Mouse (Mus musculus): ENCODE results near the gene Ksr1. TPM values are rescaled to one million over a fixed set of nuclear protein-coding genes. Genes with fewer than 3 reads are reported as not detected.

The Ksr1 gene
- total and polyA plus RNA-seq, 2 experiments from 2014 or later = 3.2 to 33.7 TPM

GRCm38 (mm10) chr11:79102280-79102679 lies 43.9 kb downstream of the Ksr1 start:
- H3K4me2 ChIP-seq (ENCODE audit: low read depth, low read length, poor library complexity, severe bottlenecking) = no peak overlapping the region
- H3K36me3 ChIP-seq (ENCODE audit: insufficient read depth, low read length) = peaks cover 2% of the 10 kb centered on the region; the same call in 1 of the 2 replicates
- ATAC-seq (ENCODE audit: low FRiP score) = no peak
- no peak overlapping the region for H3K27ac ChIP-seq (ENCODE audit: low read depth, low read length)
- H3K4me1 ChIP-seq (ENCODE audit: insufficient read depth, low read length) = no peaks in the 10 kb centered on the region
- H3K9ac ChIP-seq (replicated peaks; ENCODE audit: low read length, poor library complexity, severe bottlenecking) = no peak overlapping the region
- H3K4me3 ChIP-seq (ENCODE audit: low read depth, low read length) = no peak overlapping the region
- DNase-seq (ENCODE audit: low spot score) = no peak
- no peaks in the 10 kb centered on the region for H3K27me3 ChIP-seq (ENCODE audit: insufficient read depth, low read length)
- WGBS = 76% methylated on average over 4 of the region's 4 CpGs
- H3K9me3 ChIP-seq (ENCODE audit: low read length) = no peaks in the 10 kb centered on the region
- TF ChIP-seq CTCF (IDR thresholded peaks at IDR 0.05) = peak; percentile 23

- H3K4me1 ChIP-seq (ENCODE audit: insufficient read depth, low read length) = no peaks in the 10 kb centered on the region
- no peak overlapping the region for H3K4me3 ChIP-seq (ENCODE audit: low read depth, low read length)
- TF ChIP-seq CTCF (IDR thresholded peaks at IDR 0.05) = no peak
- no peak overlapping the region for H3K4me2 ChIP-seq (ENCODE audit: low read depth, low read length, poor library complexity, severe bottlenecking)
- ATAC-seq (ENCODE audit: low FRiP score) (no peak), DNase-seq (ENCODE audit: low spot score) (no peak)
- H3K9me3 ChIP-seq (ENCODE audit: low read length) = no peaks in the 10 kb centered on the region
- no peak overlapping the region for H3K27ac ChIP-seq (ENCODE audit: low read depth, low read length)
- no peaks in the 10 kb centered on the region for H3K36me3 ChIP-seq (ENCODE audit: insufficient read depth, low read length)
- no peaks in the 10 kb centered on the region for H3K27me3 ChIP-seq (ENCODE audit: insufficient read depth, low read length)
- no peak overlapping the region for H3K9ac ChIP-seq (replicated peaks; ENCODE audit: low read length, poor library complexity, severe bottlenecking)
- WGBS = 90% methylated on average over 6 of the region's 6 CpGs
These were observed 44.6 kb downstream of the Ksr1 start for GRCm38 (mm10) chr11:79101568-79101967.

GRCm38 (mm10) chr11:79099032-79099431 lies 47.2 kb downstream of the Ksr1 start:
- H3K4me3 ChIP-seq (ENCODE audit: low read depth, low read length) = no peak overlapping the region
- H3K4me2 ChIP-seq (ENCODE audit: low read depth, low read length, poor library complexity, severe bottlenecking) = no peak overlapping the region
- no peaks in the 10 kb centered on the region for H3K9me3 ChIP-seq (ENCODE audit: low read length)
- no peak for TF ChIP-seq CTCF (IDR thresholded peaks at IDR 0.05)
- 54% methylated on average over 8 of the region's 8 CpGs for WGBS
- peak overlapping the region; percentile 39; the same call in 1 of the 2 replicates for H3K27ac ChIP-seq (ENCODE audit: low read depth, low read length)
- H3K36me3 ChIP-seq (ENCODE audit: insufficient read depth, low read length) = no peaks in the 10 kb centered on the region
- H3K27me3 ChIP-seq (ENCODE audit: insufficient read depth, low read length) = no peaks in the 10 kb centered on the region
- ATAC-seq (ENCODE audit: low FRiP score) (no peak), DNase-seq (ENCODE audit: low spot score) (no peak)
- H3K4me1 ChIP-seq (ENCODE audit: insufficient read depth, low read length) = no peaks in the 10 kb centered on the region
- H3K9ac ChIP-seq (replicated peaks; ENCODE audit: low read length, poor library complexity, severe bottlenecking) = no peak overlapping the region

DNA sequence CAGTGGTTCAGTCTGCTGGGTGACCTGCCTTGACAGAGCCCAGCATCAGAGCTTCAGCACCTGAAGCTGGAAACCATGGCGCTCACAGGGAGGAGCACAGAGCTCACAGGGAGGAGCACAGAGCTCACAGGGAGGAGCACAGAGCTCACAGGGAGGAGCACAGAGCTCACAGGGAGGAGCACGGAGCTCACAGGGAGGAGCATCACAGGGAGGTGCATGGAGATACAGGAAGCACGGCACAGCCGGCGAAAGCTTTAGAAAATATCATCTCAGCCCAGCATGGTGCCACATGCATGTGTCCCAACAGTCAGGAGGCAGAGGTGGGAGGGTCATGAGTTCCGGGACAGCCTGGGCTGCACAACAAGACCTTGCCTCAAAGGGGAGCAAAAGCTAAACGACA lies 48.5 kb downstream of the Ksr1 start:
- no peaks in the 10 kb centered on the region for H3K36me3 ChIP-seq (ENCODE audit: insufficient read depth, low read length)
- no peak for DNase-seq (ENCODE audit: low spot score)
- H3K4me2 ChIP-seq (ENCODE audit: low read depth, low read length, poor library complexity, severe bottlenecking) = no peak overlapping the region
- no peak overlapping the region for H3K9ac ChIP-seq (replicated peaks; ENCODE audit: low read length, poor library complexity, severe bottlenecking)
- no peak for ATAC-seq (ENCODE audit: low FRiP score)
- H3K4me3 ChIP-seq (ENCODE audit: low read depth, low read length) = no peak overlapping the region
- WGBS = 84% methylated on average over 7 of the region's 7 CpGs
- TF ChIP-seq CTCF (IDR thresholded peaks at IDR 0.05) = no peak
- H3K4me1 ChIP-seq (ENCODE audit: insufficient read depth, low read length) = 0 out of 2 replicates have a peak, but pooled peaks cover 3% of the 10 kb centered on the region
- no peak overlapping the region for H3K27ac ChIP-seq (ENCODE audit: low read depth, low read length)
- no peaks in the 10 kb centered on the region for H3K27me3 ChIP-seq (ENCODE audit: insufficient read depth, low read length)
- no peaks in the 10 kb centered on the region for H3K9me3 ChIP-seq (ENCODE audit: low read length)

DNA sequence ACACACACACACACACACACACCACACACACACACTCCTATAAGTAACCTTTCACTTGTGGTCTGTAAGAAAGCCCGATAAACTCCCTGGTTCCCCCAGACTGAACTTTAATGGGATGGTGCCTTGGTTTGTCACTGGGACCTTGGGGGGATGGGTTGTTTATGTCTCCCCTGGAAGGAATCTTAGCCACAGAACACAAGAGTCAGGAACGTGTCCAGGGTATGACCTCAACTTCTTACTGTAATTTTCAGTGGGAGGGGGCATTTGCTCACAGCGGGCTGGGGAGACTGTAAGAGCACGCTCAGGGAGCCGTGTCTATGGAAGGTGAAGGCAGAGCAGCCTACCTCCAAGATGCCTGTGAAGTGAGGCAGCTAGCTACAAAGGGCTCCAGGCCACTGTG lies 49.5 kb downstream of the Ksr1 start:
- no peak overlapping the region for H3K9ac ChIP-seq (replicated peaks; ENCODE audit: low read length, poor library complexity, severe bottlenecking)
- WGBS = 82% methylated on average over 5 of the region's 5 CpGs
- no peak overlapping the region for H3K4me2 ChIP-seq (ENCODE audit: low read depth, low read length, poor library complexity, severe bottlenecking)
- H3K9me3 ChIP-seq (ENCODE audit: low read length) = no peaks in the 10 kb centered on the region
- no peak overlapping the region for H3K27ac ChIP-seq (ENCODE audit: low read depth, low read length)
- no peak overlapping the region for H3K4me3 ChIP-seq (ENCODE audit: low read depth, low read length)
- TF ChIP-seq CTCF (IDR thresholded peaks at IDR 0.05) = no peak
- no peaks in the 10 kb centered on the region for H3K27me3 ChIP-seq (ENCODE audit: insufficient read depth, low read length)
- DNase-seq (ENCODE audit: low spot score) (no peak), ATAC-seq (ENCODE audit: low FRiP score) (no peak)
- no peaks in the 10 kb centered on the region for H3K36me3 ChIP-seq (ENCODE audit: insufficient read depth, low read length)
- H3K4me1 ChIP-seq (ENCODE audit: insufficient read depth, low read length) = 0 out of 2 replicates have a peak, but pooled peaks cover 3% of the 10 kb centered on the region

GRCm38 (mm10) chr11:79095713-79096112 lies 50.5 kb downstream of the Ksr1 start:
- Histone ChIP-seq H3K27ac (ENCODE audit: low read depth, low read length) (0 out of 2 replicates have a peak overlapping the region, but pooled peaks have one; percentile 43), H3K4me3 (ENCODE audit: low read depth, low read length) (no peak overlapping the region), H3K9ac (replicated peaks; ENCODE audit: low read length, poor library complexity, severe bottlenecking) (0 out of 2 replicates have a peak overlapping the region, but pooled peaks have one; percentile 13), H3K9me3 (ENCODE audit: low read length) (no peaks in the 10 kb centered on the region), H3K36me3 (ENCODE audit: insufficient read depth, low read length) (no peaks in the 10 kb centered on the region), H3K27me3 (ENCODE audit: insufficient read depth, low read length) (no peaks in the 10 kb centered on the region), H3K4me2 (ENCODE audit: low read depth, low read length, poor library complexity, severe bottlenecking) (no peak overlapping the region), H3K4me1 (ENCODE audit: insufficient read depth, low read length) (0 out of 2 replicates have a peak, but pooled peaks cover 3% of the 10 kb centered on the region)
- ATAC-seq (ENCODE audit: low FRiP score) (no peak), DNase-seq (ENCODE audit: low spot score) (peak; percentile 48)
- 0% methylated on average over 2 of the region's 2 CpGs for WGBS
- no peak for TF ChIP-seq CTCF (IDR thresholded peaks at IDR 0.05)

Data from midbrain, postnatal 0 days (tissue).